Mouse (Mus musculus) embryonic facial prominence, embryonic 15.5 days (tissue): ENCODE measurements around the gene Atf5. TPM values are rescaled to one million over a fixed set of nuclear protein-coding genes. Genes with fewer than 3 reads are reported as not detected.

Experiments
- ATAC-seq: fragments of 200-750 bp; cut with Nextera tagmentation; 2 replicates; pipeline ENCODE4 v1.8.0; 2017; ENCODE audit warnings: low read depth, moderate TSS enrichment; ENCODE audit not compliant: insufficient number of reproducible peaks, low FRiP score, low TSS enrichment
- H3K27ac ChIP-seq: fragments of 300-500 bp; sonication (generic); replicated peaks from 2 replicates; pipeline ENCODE4 v1.5.1; 2015; ENCODE audit warnings: mild to moderate bottlenecking, inconsistent platforms
- H3K27me3 ChIP-seq: fragments of 300-500 bp; sonication (generic); 2 replicates; pipeline ENCODE4 v1.6.1; 2015; ENCODE audit warnings: inconsistent platforms
- H3K36me3 ChIP-seq: fragments of 300-500 bp; sonication (generic); 2 replicates; pipeline ENCODE4 v1.6.1; 2015; ENCODE audit warnings: mild to moderate bottlenecking, inconsistent platforms
- H3K4me1 ChIP-seq: fragments of 300-500 bp; sonication (generic); 2 replicates; pipeline ENCODE4 v1.6.1; 2015; ENCODE audit warnings: inconsistent platforms
- H3K4me2 ChIP-seq: fragments of 300-500 bp; sonication (generic); replicated peaks from 2 replicates; pipeline ENCODE4 v1.6.1; 2015; ENCODE audit warnings: mild to moderate bottlenecking, inconsistent platforms
- H3K4me3 ChIP-seq: fragments of 300-500 bp; sonication (generic); replicated peaks from 2 replicates; pipeline ENCODE4 v1.5.1; 2015; ENCODE audit warnings: mild to moderate bottlenecking, inconsistent platforms
- H3K9ac ChIP-seq: fragments of 300-500 bp; sonication (generic); 2 replicates; pipeline ENCODE4 v1.6.1; 2015; ENCODE audit warnings: inconsistent platforms
- H3K9me3 ChIP-seq: fragments of 300-500 bp; sonication (generic); replicated peaks from 2 replicates; pipeline ENCODE4 v1.6.1; 2016; ENCODE audit warnings: inconsistent platforms
- WGBS: fragments of 180-500 bp; shearing (Covaris S2); methylation state at CpG from one replicate; pipeline ENCODE4 v1.1.7; 2015; 5-methylcytosine and 5-hydroxymethylcytosine counted together
- polyA plus RNA-seq: library from polyadenylated mRNA; unstranded; fragments of >200 nt; fragmentation: Nextera tagmentation; extraction: Ambion mirVana; gene quantifications from 2 replicates; pipeline ENCODE4 v1.2.1, GENCODE M21; 2015

The Atf5 gene
- polyA plus RNA-seq, result 12.4 and 14.7 TPM in 2 replicates

GRCm38 (mm10) chr7:44816470-44817021 lies at the start of gene Atf5:
Gene Atf5 (minus strand): TSS chr7:44816658.
- no peaks in the 10 kb centered on the region for H3K27me3 ChIP-seq
- peak within 1 kb of the TSS; percentile 99 for H3K27ac ChIP-seq
- peaks cover 18% of the 10 kb centered on the region for H3K36me3 ChIP-seq
- peak within 1 kb of the TSS; percentile 87 for H3K4me3 ChIP-seq
- H3K9me3 ChIP-seq, result no peaks in the 10 kb centered on the region
- ATAC-seq, result peak; percentile 55
- under 1% methylated on average over 57 of the region's 57 CpGs for WGBS
- H3K9ac ChIP-seq, result peak within 1 kb of the TSS; percentile 86
- H3K4me2 ChIP-seq, result peak within 1 kb of the TSS; percentile 71
- peaks cover 47% of the 10 kb centered on the region for H3K4me1 ChIP-seq

GRCm38 (mm10) chr7:44864595-44865542 lies 48.4 kb upstream of the Atf5 start:
- 78% methylated on average over 24 of the region's 24 CpGs for WGBS
- Histone ChIP-seq H3K9me3 (no peaks in the 10 kb centered on the region), H3K4me2 (no peak overlapping the region), H3K9ac (no peak overlapping the region), H3K27ac (peak overlapping the region; percentile 74), H3K4me1 (peaks cover 64% of the 10 kb centered on the region), H3K27me3 (no peaks in the 10 kb centered on the region), H3K4me3 (no peak overlapping the region), H3K36me3 (peaks cover 52% of the 10 kb centered on the region)
- ATAC-seq, result no peak

GRCm38 (mm10) chr7:44863982-44864494 lies 47.6 kb upstream of the Atf5 start:
- no peak overlapping the region; the same call in 1 of the 2 replicates for H3K27ac ChIP-seq
- no peak overlapping the region for H3K4me2 ChIP-seq
- no peak for ATAC-seq
- H3K9ac ChIP-seq, result no peak overlapping the region
- WGBS, result 86% methylated on average over 11 of the region's 11 CpGs
- H3K27me3 ChIP-seq, result no peaks in the 10 kb centered on the region
- H3K4me1 ChIP-seq, result peaks cover 65% of the 10 kb centered on the region
- no peak overlapping the region for H3K4me3 ChIP-seq
- no peaks in the 10 kb centered on the region for H3K9me3 ChIP-seq
- peaks cover 56% of the 10 kb centered on the region for H3K36me3 ChIP-seq

- Histone ChIP-seq H3K4me3 (no peak overlapping the region), H3K27me3 (no peaks in the 10 kb centered on the region), H3K4me1 (peaks cover 71% of the 10 kb centered on the region), H3K27ac (no peak overlapping the region), H3K9me3 (no peaks in the 10 kb centered on the region), H3K36me3 (peaks cover 56% of the 10 kb centered on the region), H3K9ac (no peak overlapping the region), H3K4me2 (no peak overlapping the region)
- 80% methylated on average over 14 of the region's 14 CpGs for WGBS
- no peak for ATAC-seq
Measured at GRCm38 (mm10) chr7:44863210-44863609, 46.8 kb upstream of the Atf5 start.

GRCm38 (mm10) chr7:44862434-44862833 lies 46.0 kb upstream of the Atf5 start:
- Histone ChIP-seq H3K4me2 (no peak overlapping the region), H3K27ac (no peak overlapping the region), H3K36me3 (peaks cover 56% of the 10 kb centered on the region), H3K9me3 (no peaks in the 10 kb centered on the region), H3K27me3 (no peaks in the 10 kb centered on the region), H3K9ac (no peak overlapping the region), H3K4me3 (no peak overlapping the region), H3K4me1 (peaks cover 71% of the 10 kb centered on the region)
- ATAC-seq, result no peak
- WGBS, result 76% methylated on average over 8 of the region's 8 CpGs

GRCm38 (mm10) chr7:44861429-44861816 lies 45.0 kb upstream of the Atf5 start:
- Histone ChIP-seq H3K4me2 (no peak overlapping the region), H3K36me3 (peaks cover 56% of the 10 kb centered on the region), H3K27me3 (no peaks in the 10 kb centered on the region), H3K4me1 (peaks cover 68% of the 10 kb centered on the region), H3K9me3 (no peaks in the 10 kb centered on the region), H3K9ac (no peak overlapping the region), H3K27ac (peak overlapping the region; percentile 58; the same call in 1 of the 2 replicates), H3K4me3 (no peak overlapping the region)
- no peak for ATAC-seq
- 70% methylated on average over 14 of the region's 14 CpGs for WGBS

GRCm38 (mm10) chr7:44860576-44861428 lies 44.3 kb upstream of the Atf5 start:
- no peak overlapping the region for H3K4me2 ChIP-seq
- no peak for ATAC-seq
- H3K9me3 ChIP-seq, result no peaks in the 10 kb centered on the region
- H3K27me3 ChIP-seq, result no peaks in the 10 kb centered on the region
- H3K4me1 ChIP-seq, result peaks cover 68% of the 10 kb centered on the region
- peaks cover 52% of the 10 kb centered on the region for H3K36me3 ChIP-seq
- H3K4me3 ChIP-seq, result no peak overlapping the region
- 57% methylated on average over 22 of the region's 22 CpGs for WGBS
- peak overlapping the region; percentile 58 for H3K27ac ChIP-seq
- no peak overlapping the region for H3K9ac ChIP-seq

GRCm38 (mm10) chr7:44859896-44860295 lies 43.4 kb upstream of the Atf5 start:
- Histone ChIP-seq H3K27ac (no peak overlapping the region), H3K9ac (no peak overlapping the region), H3K27me3 (no peaks in the 10 kb centered on the region), H3K36me3 (peaks cover 43% of the 10 kb centered on the region), H3K4me1 (peaks cover 68% of the 10 kb centered on the region), H3K9me3 (no peaks in the 10 kb centered on the region), H3K4me3 (no peak overlapping the region), H3K4me2 (no peak overlapping the region)
- no peak for ATAC-seq
- WGBS, result 89% methylated on average over 11 of the region's 11 CpGs

- peak overlapping the region; percentile 72 for H3K4me3 ChIP-seq
- peak overlapping the region; percentile 92; the same call in 1 of the 2 replicates for H3K27ac ChIP-seq
- ATAC-seq, result no peak
- H3K4me2 ChIP-seq, result peak overlapping the region; percentile 93
- 26% methylated on average over 8 of the region's 8 CpGs for WGBS
- no peaks in the 10 kb centered on the region for H3K27me3 ChIP-seq
- H3K4me1 ChIP-seq, result peaks cover 68% of the 10 kb centered on the region
- peaks cover 26% of the 10 kb centered on the region for H3K36me3 ChIP-seq
- no peaks in the 10 kb centered on the region for H3K9me3 ChIP-seq
- H3K9ac ChIP-seq, result peak overlapping the region; percentile 76
Measured at GRCm38 (mm10) chr7:44857905-44858304, 41.4 kb upstream of the Atf5 start.

- H3K4me3 ChIP-seq, result peak within 1 kb of the TSS; percentile 72
- H3K36me3 ChIP-seq, result peaks cover 21% of the 10 kb centered on the region
- no peaks in the 10 kb centered on the region for H3K9me3 ChIP-seq
- peaks cover 76% of the 10 kb centered on the region for H3K4me1 ChIP-seq
- no peaks in the 10 kb centered on the region for H3K27me3 ChIP-seq
- H3K27ac ChIP-seq, result peak within 1 kb of the TSS; percentile 92
- H3K4me2 ChIP-seq, result peak within 1 kb of the TSS; percentile 93
- peak within 1 kb of the TSS; percentile 76 for H3K9ac ChIP-seq
- WGBS, result under 1% methylated on average over 32 of the region's 32 CpGs
- peak; percentile 61 for ATAC-seq
Measured at GRCm38 (mm10) chr7:44857042-44857552, 40.6 kb upstream of the Atf5 start, which contains the start of gene Pnkp. Gene Pnkp (plus strand): TSS chr7:44857139.
